Mouse (Mus musculus) neural tube, embryonic 14.5 days (tissue): Measurements from ENCODE around the gene Atp2b2. TPM values are rescaled to one million over a fixed set of nuclear protein-coding genes. Genes with fewer than 3 reads are reported as not detected.

Experiments used
- ATAC-seq: fragments of 200-750 bp; cut with Nextera tagmentation; 2 replicates; pipeline ENCODE4 v1.8.0; 2017; ENCODE audit warnings: low read depth, mild to moderate bottlenecking, moderate TSS enrichment, moderate library complexity
- H3K27ac ChIP-seq: fragments of 300-500 bp; sonication (generic); 2 replicates; pipeline ENCODE4 v1.5.1; 2014; ENCODE audit warnings: low read depth, mild to moderate bottlenecking, control low read depth, low read length, moderate library complexity, mixed read lengths
- H3K27me3 ChIP-seq: fragments of 300-500 bp; sonication (generic); 2 replicates; pipeline ENCODE4 v1.6.1; 2014; ENCODE audit warnings: low read length; ENCODE audit not compliant: control insufficient read depth, insufficient read depth
- H3K36me3 ChIP-seq: fragments of 300-500 bp; sonication (generic); 2 replicates; pipeline ENCODE4 v1.6.1; 2014; ENCODE audit warnings: low read length, mixed read lengths; ENCODE audit not compliant: control insufficient read depth, insufficient read depth
- H3K4me1 ChIP-seq: fragments of 300-500 bp; sonication (generic); 2 replicates; pipeline ENCODE4 v1.6.1; 2014; ENCODE audit warnings: low read length; ENCODE audit not compliant: control insufficient read depth, insufficient read depth
- H3K4me2 ChIP-seq: fragments of 300-500 bp; sonication (generic); 2 replicates; pipeline ENCODE4 v1.6.1; 2014; ENCODE audit warnings: mild to moderate bottlenecking, low read depth, low read length, control low read depth
- H3K4me3 ChIP-seq: fragments of 300-500 bp; sonication (generic); 2 replicates; pipeline ENCODE4 v1.5.1; 2014; ENCODE audit warnings: low read depth, low read length, control low read depth, mixed read lengths
- H3K9ac ChIP-seq: fragments of 300-500 bp; sonication (generic); replicated peaks from 2 replicates; pipeline ENCODE4 v1.6.1; 2014; ENCODE audit warnings: low read depth, mild to moderate bottlenecking, control low read depth, low read length, mixed read lengths
- H3K9me3 ChIP-seq: fragments of 300-500 bp; sonication (generic); 2 replicates; pipeline ENCODE4 v1.6.1; 2016; ENCODE audit warnings: low read length; ENCODE audit not compliant: control insufficient read depth
- WGBS: fragments of 180-500 bp; shearing (Covaris S2); extraction: QIAGEN DNeasy Blood & Tissue Kit; methylation state at CpG from one replicate; pipeline ENCODE4 v1.1.7; 2014; 5-methylcytosine and 5-hydroxymethylcytosine counted together
- polyA plus RNA-seq: library from polyadenylated mRNA; unstranded; fragments of >200 nt; fragmentation: Nextera tagmentation; extraction: Ambion mirVana; gene quantifications from 2 replicates; pipeline ENCODE4 v1.2.1, GENCODE M21; 2014

Atp2b2 gene
- polyA plus RNA-seq, 1 experiment from 2014 or later, result 38.6 TPM

DNA sequence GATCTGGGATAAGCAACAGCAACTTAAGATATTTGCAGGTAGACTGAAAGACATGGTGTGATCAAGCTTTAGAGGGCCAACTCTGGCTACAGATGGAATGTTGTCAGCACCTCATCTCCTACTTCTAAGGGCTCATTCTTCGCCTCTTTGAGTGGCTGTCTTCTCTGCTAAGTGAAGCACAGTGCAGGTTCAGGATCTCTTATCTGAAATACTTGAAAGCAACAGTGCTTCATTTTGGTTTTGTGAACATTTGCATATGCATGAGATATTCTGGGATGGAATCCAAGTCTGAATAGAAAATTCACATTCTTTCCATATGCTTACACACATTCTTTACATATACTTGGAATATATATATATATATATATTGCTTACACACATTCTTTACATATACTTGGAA is 300.1 kb downstream of the Atp2b2 start:
- Histone ChIP-seq H3K9me3 (no peaks in the 10 kb centered on the region), H3K4me1 (peaks cover 10% of the 10 kb centered on the region), H3K27me3 (no peaks in the 10 kb centered on the region; the same call in 1 of the 2 replicates), H3K36me3 (0 out of 2 replicates have a peak, but pooled peaks cover 2% of the 10 kb centered on the region), H3K9ac (no peak overlapping the region), H3K4me3 (no peak overlapping the region), H3K27ac (no peak overlapping the region), H3K4me2 (no peak overlapping the region)
- no peak for ATAC-seq
- 88% methylated on average over 1 of the region's 1 CpGs for WGBS

DNA sequence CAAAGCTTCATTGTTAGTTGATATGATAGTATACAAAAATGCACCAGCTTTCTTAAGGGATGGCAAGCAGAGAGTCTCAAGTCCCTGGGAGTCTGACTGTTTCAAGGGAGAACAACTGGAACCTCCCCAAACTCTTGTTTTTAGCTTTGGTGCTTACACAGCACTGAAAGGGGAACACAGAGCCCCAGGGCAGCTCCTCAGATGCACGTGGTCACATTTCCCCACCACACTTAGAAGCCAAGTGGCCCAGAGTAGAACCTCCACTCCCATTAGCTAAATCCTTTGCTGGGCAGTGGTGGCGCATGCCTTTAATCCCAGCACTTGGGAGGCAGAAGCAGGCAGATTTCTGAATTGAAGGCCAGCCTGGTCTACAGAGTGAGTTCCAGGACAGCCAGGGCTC is 301.0 kb downstream of the Atp2b2 start:
- no peak overlapping the region for H3K4me3 ChIP-seq
- no peak overlapping the region for H3K9ac ChIP-seq
- WGBS, result 64% methylated on average over 2 of the region's 2 CpGs
- no peak for ATAC-seq
- H3K36me3 ChIP-seq, result peaks cover 1% of the 10 kb centered on the region
- no peak overlapping the region for H3K4me2 ChIP-seq
- no peak overlapping the region for H3K27ac ChIP-seq
- no peaks in the 10 kb centered on the region; the same call in 1 of the 2 replicates for H3K27me3 ChIP-seq
- H3K9me3 ChIP-seq, result no peaks in the 10 kb centered on the region
- peaks cover 10% of the 10 kb centered on the region for H3K4me1 ChIP-seq

DNA sequence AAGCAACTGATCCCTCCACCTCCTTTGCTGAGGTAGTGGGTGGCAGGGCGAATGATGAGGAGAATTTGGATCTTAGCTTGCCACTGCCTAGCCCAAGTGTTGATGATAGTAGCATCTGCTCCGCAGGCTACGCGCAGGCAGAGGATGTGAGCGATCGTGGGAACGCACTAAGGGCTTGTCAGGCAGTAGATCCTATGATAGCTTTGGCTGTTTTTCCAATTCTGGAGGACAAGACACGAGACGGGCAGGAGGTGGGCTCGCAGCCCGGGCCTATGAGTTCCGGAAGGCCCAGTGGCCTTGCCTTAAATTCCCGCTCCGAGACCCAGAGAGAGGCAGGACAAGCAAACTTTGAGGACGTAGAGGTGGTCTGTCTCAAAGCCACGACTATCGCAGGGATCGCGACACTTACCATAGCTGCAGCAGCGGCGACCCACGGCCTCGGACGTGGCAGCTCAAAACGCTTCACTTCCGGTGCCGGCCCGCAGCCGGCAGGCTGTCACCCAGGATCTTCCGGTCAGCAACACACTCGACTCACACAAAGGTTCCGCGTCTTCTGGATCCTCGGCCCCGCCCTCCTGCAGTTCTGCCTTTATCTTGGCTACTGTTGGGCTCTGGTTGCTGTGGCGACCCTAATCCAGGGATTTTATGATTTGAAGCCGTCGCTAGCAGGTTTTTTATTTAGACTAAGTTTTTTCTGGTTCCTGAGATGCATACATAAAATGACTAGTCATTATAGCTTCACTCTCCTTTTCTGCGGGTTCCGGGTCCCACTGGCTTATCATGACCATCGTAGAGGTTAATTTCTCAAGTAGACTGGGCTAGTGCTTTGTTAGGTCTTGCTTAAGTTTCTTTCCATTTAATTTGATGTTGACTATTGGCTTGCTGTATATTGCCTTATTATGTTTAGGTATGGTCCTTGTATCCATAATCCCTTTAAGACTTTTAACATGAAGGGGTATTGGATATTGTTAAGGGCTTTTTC is 301.9 kb downstream of the Atp2b2 start, which contains the start of gene Sec13:
Gene Sec13 (minus strand): TSS at position 508 of the 982 bp plus-strand sequence.
- Histone ChIP-seq H3K36me3 (peaks cover 10% of the 10 kb centered on the region), H3K27ac (no peak within 1 kb of the TSS), H3K9ac (peak within 1 kb of the TSS; percentile 83), H3K27me3 (no peaks in the 10 kb centered on the region; the same call in 1 of the 2 replicates), H3K4me2 (peak within 1 kb of the TSS; percentile 91), H3K4me1 (peaks cover 10% of the 10 kb centered on the region), H3K9me3 (no peaks in the 10 kb centered on the region), H3K4me3 (peak within 1 kb of the TSS; percentile 85)
- ATAC-seq, result peak; percentile 88
- 7% methylated on average over 41 of the region's 41 CpGs for WGBS

DNA sequence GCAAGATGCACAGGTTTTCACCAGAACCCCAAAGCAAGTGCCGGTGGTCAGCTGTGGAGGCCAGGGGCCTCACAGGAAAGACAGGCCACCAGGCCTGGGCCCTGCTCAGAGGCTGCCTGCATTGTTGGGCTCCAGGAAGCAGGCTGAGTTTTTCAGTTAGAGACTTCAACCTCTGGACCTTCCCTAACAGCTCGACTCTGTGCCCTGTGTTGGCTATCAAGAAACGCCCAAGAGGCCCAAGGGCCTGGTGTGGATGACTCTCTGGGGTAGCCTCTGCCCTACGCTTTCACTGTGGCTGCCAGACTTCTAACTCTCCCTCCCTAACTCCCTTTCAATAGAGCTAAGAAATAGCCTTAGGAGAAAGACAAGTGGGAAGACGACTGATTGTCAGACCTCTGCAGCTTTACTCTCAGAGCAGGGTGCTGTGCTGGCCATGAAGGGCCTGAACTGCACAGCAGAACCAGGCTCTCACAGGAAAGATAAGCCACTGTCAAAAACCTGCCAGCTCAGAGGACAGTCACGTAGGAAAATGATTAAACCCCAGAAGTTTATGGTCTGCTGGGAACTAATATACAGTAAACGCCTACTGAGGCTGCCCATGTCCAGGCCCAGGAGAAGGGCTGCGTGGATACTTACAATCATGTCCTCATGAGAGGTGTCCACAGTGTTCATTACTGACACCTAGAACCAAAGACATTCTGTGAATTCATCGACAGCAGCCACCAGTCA is 304.9 kb downstream of the Atp2b2 start:
- Histone ChIP-seq H3K9ac (no peak overlapping the region), H3K27ac (no peak overlapping the region), H3K27me3 (no peaks in the 10 kb centered on the region; the same call in 1 of the 2 replicates), H3K9me3 (no peaks in the 10 kb centered on the region), H3K4me1 (peaks cover 10% of the 10 kb centered on the region), H3K4me2 (no peak overlapping the region), H3K36me3 (peaks cover 32% of the 10 kb centered on the region), H3K4me3 (no peak overlapping the region)
- no peak for ATAC-seq
- 95% methylated on average over 9 of the region's 9 CpGs for WGBS

DNA sequence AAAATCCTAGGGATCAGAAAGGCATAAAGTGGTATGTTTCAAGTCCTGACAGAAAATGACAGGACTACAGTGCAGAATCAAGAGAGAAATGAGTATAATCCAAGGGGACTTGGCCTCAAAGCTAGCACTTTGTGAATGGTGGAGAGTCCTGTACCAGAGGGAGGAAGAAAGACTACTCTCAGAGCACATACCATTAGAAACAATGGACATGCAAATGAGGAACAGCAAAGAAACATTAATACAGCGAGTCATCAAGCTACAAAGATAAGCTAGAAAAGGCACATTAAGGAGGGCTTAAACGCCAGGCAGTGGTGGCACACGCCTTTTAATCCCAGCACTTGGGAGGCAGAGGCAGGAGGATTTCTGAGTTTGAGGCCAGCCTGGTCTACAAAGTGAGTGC is 311.1 kb downstream of the Atp2b2 start:
- 97% methylated on average over 3 of the region's 3 CpGs for WGBS
- H3K4me3 ChIP-seq, result no peak overlapping the region
- H3K4me1 ChIP-seq, result no peaks in the 10 kb centered on the region
- no peak for ATAC-seq
- H3K27me3 ChIP-seq, result no peaks in the 10 kb centered on the region
- no peak overlapping the region for H3K9ac ChIP-seq
- no peak overlapping the region for H3K27ac ChIP-seq
- H3K36me3 ChIP-seq, result peaks cover 82% of the 10 kb centered on the region
- H3K9me3 ChIP-seq, result no peaks in the 10 kb centered on the region
- H3K4me2 ChIP-seq, result no peak overlapping the region

DNA sequence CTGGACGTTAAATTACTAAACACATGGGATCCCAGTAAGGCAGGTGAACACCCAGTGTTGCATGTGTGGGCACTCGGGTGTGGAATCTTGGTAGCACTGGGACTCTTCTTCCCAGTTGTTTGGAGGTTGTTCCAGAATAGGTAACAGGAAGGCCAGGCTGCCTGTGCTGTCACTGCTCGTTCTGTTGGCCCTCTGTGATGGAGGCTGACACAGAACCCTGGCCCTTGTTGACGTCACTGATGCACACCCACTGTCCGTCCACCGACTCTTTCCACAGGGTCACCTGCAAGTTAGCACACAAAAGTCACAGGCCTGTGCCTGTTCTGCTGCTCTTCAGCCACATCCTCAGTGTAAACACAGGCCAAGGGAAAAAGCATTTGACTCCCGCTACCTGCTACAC is 314.2 kb downstream of the Atp2b2 start:
- Histone ChIP-seq H3K4me3 (no peak overlapping the region), H3K9ac (no peak overlapping the region), H3K27ac (no peak overlapping the region), H3K9me3 (no peaks in the 10 kb centered on the region), H3K4me1 (no peaks in the 10 kb centered on the region), H3K27me3 (no peaks in the 10 kb centered on the region), H3K36me3 (peaks cover 62% of the 10 kb centered on the region), H3K4me2 (no peak overlapping the region)
- WGBS, result 93% methylated on average over 7 of the region's 7 CpGs
- ATAC-seq, result no peak

- Histone ChIP-seq H3K4me1 (no peaks in the 10 kb centered on the region), H3K4me3 (no peak overlapping the region), H3K9me3 (no peaks in the 10 kb centered on the region), H3K4me2 (no peak overlapping the region), H3K27ac (no peak overlapping the region), H3K27me3 (no peaks in the 10 kb centered on the region), H3K9ac (no peak overlapping the region), H3K36me3 (peaks cover 30% of the 10 kb centered on the region)
- ATAC-seq, result no peak
- 98% methylated on average over 4 of the region's 4 CpGs for WGBS
Measured at GRCm38 (mm10) chr6:113721061-113721460, 321.4 kb downstream of the Atp2b2 start.

DNA sequence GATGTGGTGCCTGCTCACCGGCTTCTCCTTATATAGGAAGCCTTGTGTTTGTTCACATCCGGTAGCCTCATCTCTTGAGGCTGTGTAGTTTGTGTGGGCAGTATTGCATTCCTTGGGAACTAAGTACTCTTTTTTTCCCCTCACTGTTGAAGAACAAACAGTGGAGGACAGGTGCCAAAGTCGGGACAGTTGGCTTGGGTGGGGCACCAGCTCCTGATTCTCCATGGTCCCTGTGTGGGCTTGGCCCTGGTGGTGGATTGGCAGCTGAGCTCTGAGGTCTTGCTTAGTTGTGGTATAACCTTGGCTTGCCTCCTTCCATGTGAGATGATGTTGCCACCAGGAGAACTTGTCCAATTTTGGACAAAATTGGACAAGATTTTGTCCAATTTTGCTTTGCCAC is 322.5 kb downstream of the Atp2b2 start, which contains the start of gene Ghrl:
Gene Ghrl (minus strand): TSS at position 3 of the 400 bp plus-strand sequence.
- Histone ChIP-seq H3K4me2 (no peak within 1 kb of the TSS), H3K9me3 (no peaks in the 10 kb centered on the region), H3K9ac (no peak within 1 kb of the TSS), H3K4me3 (no peak within 1 kb of the TSS), H3K36me3 (peaks cover 37% of the 10 kb centered on the region), H3K27me3 (no peaks in the 10 kb centered on the region), H3K4me1 (no peaks in the 10 kb centered on the region), H3K27ac (no peak within 1 kb of the TSS)
- WGBS, result 91% methylated on average over 3 of the region's 3 CpGs
- ATAC-seq, result no peak
